Mouse (Mus musculus) small intestine, adult 2 months (tissue): Measurements from ENCODE around the gene Dydc1. TPM values are rescaled to one million over a fixed set of nuclear protein-coding genes. Genes with fewer than 3 reads are reported as not detected.

ENCODE experiments used
- H3K27ac ChIP-seq: fragments of 200-500 bp; 2 replicates; pipeline ENCODE4 v1.5.1; 2012; ENCODE audit warnings: low read depth, low read length, control low read depth, inconsistent platforms; ENCODE audit not compliant: insufficient read depth
- H3K27me3 ChIP-seq: fragments of 200-500 bp; 2 replicates; pipeline ENCODE4 v1.6.1; 2012; ENCODE audit warnings: mild to moderate bottlenecking, moderate library complexity, low read length, inconsistent platforms; ENCODE audit not compliant: control insufficient read depth, insufficient read depth
- H3K36me3 ChIP-seq: fragments of 200-500 bp; 2 replicates; pipeline ENCODE4 v1.6.1; 2012; ENCODE audit warnings: mild to moderate bottlenecking, low read length, control low read depth, inconsistent platforms; ENCODE audit not compliant: control insufficient read depth, insufficient read depth
- H3K4me1 ChIP-seq: fragments of 200-500 bp; 2 replicates; pipeline ENCODE4 v1.6.1; 2012; ENCODE audit warnings: low read length, inconsistent platforms, mixed read lengths; ENCODE audit not compliant: control insufficient read depth, insufficient read depth, insufficient read length
- H3K4me3 ChIP-seq: fragments of 200-500 bp; 2 replicates; pipeline ENCODE4 v1.5.1; 2012; ENCODE audit warnings: low read depth, mild to moderate bottlenecking, control low read depth, inconsistent platforms, low read length, moderate library complexity
- CTCF ChIP-seq: fragments of 200-500 bp; IDR thresholded peaks from 2 replicates; pipeline ENCODE4 v1.5.1; 2012; ENCODE audit warnings: low read depth, mild to moderate bottlenecking, control low read depth, inconsistent platforms, low read length, moderate library complexity, mixed read lengths; ENCODE audit not compliant: insufficient replicate concordance, insufficient read length; ENCODE audit errors: extremely low read depth
- POLR2A ChIP-seq: fragments of 200-500 bp; IDR thresholded peaks from 2 replicates; pipeline ENCODE4 v1.6.1; 2012; ENCODE audit warnings: low read depth, mild to moderate bottlenecking, control low read depth, inconsistent platforms, low read length, moderate library complexity
- WGBS: fragments of 180-500 bp; shearing (Covaris S2); methylation state at CpG from one replicate; pipeline ENCODE4 v1.1.7; 2018; 5-methylcytosine and 5-hydroxymethylcytosine counted together
- polyA plus RNA-seq: library from polyadenylated mRNA; depleted of rRNA; stranded (reverse); fragments of >200 nt; gene quantifications from 2 replicates; pipeline ENCODE4 v1.2.3, GENCODE M21; 2012; rRNA removed

Gene Dydc1
- polyA plus RNA-seq: not detected in 2 replicates

DNA sequence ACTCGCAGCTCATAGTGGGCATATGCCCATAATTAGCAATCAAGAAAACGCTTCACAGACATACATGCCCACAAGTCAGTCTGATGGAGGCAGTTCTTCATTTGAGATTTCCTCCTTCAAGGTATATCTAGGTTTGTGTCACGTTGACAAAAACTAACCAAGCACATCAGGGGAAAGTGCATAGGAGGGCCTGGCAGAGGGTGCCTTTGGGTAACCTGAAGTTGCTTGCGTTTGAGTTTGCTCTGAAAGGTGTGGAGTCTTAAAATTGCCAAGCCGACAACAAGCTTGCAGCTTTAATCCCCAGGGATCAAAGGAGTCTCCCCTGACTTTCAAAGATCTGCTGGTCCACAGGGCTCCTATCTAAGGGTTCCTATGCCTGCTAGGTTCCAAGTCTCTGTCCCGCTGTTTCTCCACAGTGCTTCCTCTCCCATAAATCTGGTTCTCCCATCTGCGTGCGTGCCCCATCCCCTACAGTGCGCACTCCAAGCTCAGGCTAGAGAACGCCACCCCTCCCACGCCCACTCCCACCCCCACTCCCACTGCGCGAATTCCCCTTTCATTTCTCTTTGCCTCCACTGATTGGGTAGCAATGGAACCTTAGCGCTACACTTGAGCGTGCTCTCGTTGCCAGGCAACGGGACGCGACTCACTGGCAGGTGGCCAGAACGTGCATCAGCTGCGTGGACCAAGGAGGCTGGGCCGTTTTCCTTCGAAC, at the start of gene Dydc1:
Gene Dydc1 (plus strand): TSS at position 683 of the 715 bp plus-strand sequence.
- Histone ChIP-seq H3K36me3 (no peaks in the 10 kb centered on the region), H3K27me3 (no peaks in the 10 kb centered on the region), H3K27ac (no peak within 1 kb of the TSS), H3K4me3 (peak within 1 kb of the TSS; percentile 14), H3K4me1 (no peaks in the 10 kb centered on the region)
- WGBS: 13% methylated on average over 23 of the region's 23 CpGs
- TF ChIP-seq POLR2A (no peak), CTCF (no peak)

DNA sequence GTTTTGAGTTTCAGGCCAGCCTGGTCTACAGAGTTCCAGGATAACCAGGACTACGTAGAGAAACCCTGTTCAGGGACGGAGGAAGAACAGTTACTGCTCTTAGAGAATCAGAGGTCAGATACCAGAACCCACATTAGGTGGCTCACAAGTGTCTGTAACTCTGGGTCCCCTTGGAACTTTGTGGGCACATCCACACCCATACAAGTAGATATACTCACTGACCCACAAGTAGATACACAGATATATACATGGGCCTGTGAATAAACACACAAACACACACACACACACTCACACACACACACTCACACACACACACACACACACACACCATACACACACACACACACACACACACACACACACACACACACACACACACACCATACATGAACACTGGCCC, 47.6 kb upstream of the Dydc1 start:
- TF ChIP-seq POLR2A (no peak), CTCF (no peak)
- peak overlapping the region; percentile 77 for H3K27ac ChIP-seq
- H3K27me3 ChIP-seq: no peaks in the 10 kb centered on the region
- H3K4me1 ChIP-seq: peaks cover 24% of the 10 kb centered on the region
- WGBS: 75% methylated on average over 2 of the region's 2 CpGs
- no peak overlapping the region for H3K4me3 ChIP-seq
- no peaks in the 10 kb centered on the region for H3K36me3 ChIP-seq

DNA sequence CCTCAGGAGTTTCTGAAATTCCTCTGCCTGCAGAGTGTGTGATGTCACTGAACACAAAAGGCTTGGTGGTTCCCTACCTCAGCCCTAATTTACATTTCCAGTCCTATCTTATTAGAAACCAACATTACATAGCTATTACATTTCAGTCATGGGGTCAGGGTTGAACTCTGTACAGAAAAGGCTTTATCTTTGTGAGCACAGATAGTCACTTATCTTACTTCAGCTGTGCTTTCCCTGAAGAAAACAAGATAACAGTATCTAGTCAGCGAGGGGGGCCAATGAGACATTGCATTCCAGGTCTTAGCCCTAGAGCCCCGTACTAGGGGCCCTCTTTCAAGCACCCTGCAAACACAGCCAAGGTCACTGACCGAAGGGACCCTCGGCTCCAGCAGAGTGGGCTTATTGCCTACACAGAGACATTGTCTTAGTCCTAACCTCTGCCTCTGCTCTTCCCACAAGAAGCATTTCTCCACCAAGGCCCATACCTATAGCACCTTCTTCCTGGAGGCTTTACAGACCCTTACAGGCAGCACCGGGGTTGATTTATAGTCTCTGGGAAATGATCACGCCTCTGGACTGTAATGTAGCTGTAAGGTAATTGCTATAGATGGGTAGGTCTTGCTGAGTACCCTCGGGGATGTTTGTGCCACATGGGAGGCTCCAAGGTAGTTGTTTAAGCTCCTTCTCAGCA, 47.0 kb upstream of the Dydc1 start:
- Histone ChIP-seq H3K4me3 (no peak overlapping the region), H3K36me3 (no peaks in the 10 kb centered on the region), H3K27me3 (no peaks in the 10 kb centered on the region), H3K4me1 (peaks cover 25% of the 10 kb centered on the region), H3K27ac (peak overlapping the region; percentile 90)
- TF ChIP-seq CTCF: no peak
- no peak for TF ChIP-seq POLR2A
- WGBS: 33% methylated on average over 7 of the region's 7 CpGs

DNA sequence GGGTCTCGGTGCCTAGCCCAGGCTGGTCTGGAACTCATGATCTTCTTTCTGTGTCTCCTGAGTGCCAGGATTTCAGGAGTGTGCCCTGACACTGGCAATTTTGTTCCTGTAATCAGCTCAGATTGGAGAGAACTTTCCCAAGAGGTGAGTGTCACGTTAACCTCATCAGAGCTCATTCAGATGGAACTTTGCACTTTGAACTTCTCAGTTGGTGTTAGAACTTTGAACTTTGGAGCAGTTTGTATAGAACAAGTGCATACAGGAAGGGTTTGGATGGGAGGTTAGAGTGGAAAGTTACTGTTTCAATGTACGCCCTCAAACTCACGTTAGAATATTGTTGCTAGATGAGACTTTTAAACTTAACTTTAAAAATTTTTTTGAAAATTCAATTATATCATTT, 43.4 kb upstream of the Dydc1 start:
- H3K4me3 ChIP-seq: no peak overlapping the region
- peak overlapping the region; percentile 72 for H3K27ac ChIP-seq
- TF ChIP-seq CTCF (no peak), POLR2A (no peak)
- H3K4me1 ChIP-seq: peaks cover 29% of the 10 kb centered on the region
- 35% methylated on average over 4 of the region's 4 CpGs for WGBS
- no peaks in the 10 kb centered on the region for H3K27me3 ChIP-seq
- no peaks in the 10 kb centered on the region for H3K36me3 ChIP-seq

DNA sequence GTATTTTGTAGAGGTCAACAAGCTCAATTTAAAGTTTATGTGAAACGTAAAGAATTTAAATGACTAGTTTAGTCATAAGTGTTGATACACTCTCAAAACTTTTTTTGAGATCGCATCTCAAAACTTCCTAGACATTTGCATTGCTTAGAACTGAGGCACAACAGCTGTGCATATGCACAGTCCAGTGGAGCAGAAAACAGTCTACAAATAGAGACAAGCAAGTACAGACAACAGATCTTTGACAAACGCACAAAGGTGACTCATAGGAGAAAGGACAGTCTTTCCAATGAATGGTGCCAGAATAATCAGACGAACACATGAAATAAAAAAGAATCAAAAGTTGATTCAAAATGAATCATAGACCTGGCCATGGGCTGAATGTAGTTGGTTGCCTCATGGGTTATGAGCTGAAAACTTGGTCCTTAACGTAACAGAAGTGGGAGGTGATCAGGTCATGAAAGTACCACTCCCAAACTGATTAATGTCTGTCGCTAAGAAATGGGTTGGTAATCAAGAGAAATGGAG, 41.7 kb upstream of the Dydc1 start:
- TF ChIP-seq CTCF: no peak
- no peak for TF ChIP-seq POLR2A
- WGBS: 82% methylated on average over 6 of the region's 6 CpGs

DNA sequence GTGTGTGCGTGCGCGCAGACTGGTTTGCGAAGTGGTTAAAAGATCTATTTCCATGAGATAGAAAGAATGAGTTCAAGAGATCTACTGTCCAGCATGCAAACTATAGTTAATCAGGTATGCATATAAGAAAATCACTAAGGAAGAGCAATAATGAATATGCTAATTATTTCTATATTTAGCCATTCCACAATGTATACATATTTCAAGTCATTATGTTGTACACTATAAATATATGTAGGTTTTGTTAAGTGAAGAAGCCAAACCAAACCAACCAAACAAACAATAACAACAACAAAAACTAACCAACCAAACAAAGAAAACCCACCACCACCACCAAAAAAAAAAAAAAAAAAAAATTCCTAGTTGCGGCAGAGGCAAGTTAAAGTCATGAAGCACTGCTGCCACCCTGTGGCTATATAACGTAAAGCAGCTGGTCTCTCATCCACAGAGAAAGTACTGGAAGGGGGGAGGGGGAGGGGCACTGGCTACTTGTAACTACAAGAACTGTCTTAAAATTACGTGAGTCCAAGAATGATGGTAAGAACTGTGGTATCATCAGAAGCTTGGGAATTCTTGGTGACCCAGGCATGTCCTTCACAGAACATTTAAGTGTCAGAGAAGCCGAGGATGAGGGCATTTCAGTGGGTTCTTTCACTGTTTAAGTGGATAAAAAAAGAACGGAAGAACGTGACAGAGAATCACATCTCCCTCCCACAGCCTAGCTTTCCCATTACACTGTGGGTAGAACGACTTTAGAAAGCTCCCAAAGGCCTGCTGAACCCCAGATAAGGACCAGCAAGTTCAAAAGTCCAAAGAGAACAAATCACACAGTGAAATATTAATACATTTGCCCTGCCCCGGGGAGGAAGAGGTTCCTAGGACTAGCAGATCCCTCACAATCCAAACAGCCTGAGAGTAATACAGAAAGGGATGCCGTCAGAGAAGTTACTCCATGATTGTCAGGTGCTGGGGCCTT, 39.3 kb upstream of the Dydc1 start:
- TF ChIP-seq CTCF: peak; percentile 59; the same call in 1 of the 2 replicates
- TF ChIP-seq POLR2A: no peak
- WGBS: 40% methylated on average over 13 of the region's 13 CpGs
- Histone ChIP-seq H3K36me3 (no peaks in the 10 kb centered on the region), H3K4me1 (peaks cover 8% of the 10 kb centered on the region; the same call in 1 of the 2 replicates), H3K27ac (peak overlapping the region; percentile 83; the same call in 1 of the 2 replicates), H3K27me3 (no peaks in the 10 kb centered on the region), H3K4me3 (no peak overlapping the region)

More for the DNA sequence above, 41.7 kb upstream of the Dydc1 start:
- Histone ChIP-seq H3K4me3 (no peak overlapping the region), H3K27me3 (no peaks in the 10 kb centered on the region), H3K4me1 (peaks cover 21% of the 10 kb centered on the region), H3K27ac (no peak overlapping the region), H3K36me3 (no peaks in the 10 kb centered on the region)
